Mouse (Mus musculus): ENCODE data around the gene Ncor2.

GRCm38 (mm10) chr5:125137672-125138285 is 41.2 kb downstream of the Ncor2 start:
- TF ChIP-seq CTCF (IDR thresholded peaks at IDR 0.05; ENCODE audit: control insufficient read depth, insufficient read depth, insufficient read length) (no peak), FOSL1 (IDR thresholded peaks at IDR 0.05; ENCODE audit: insufficient read depth, low read length, poor library complexity, severe bottlenecking) (no peak), MYOG (IDR thresholded peaks at IDR 0.05; ENCODE audit: control insufficient read depth, extremely low read depth, insufficient read length) (no peak), MAX (IDR thresholded peaks at IDR 0.05) (no peak), CEBPB (IDR thresholded peaks at IDR 0.05; ENCODE audit: low read depth) (no peak)
